Mouse (Mus musculus): ENCODE data around the gene Aaas.

GRCm38 (mm10) chr15:102395061-102395460 is 44.5 kb upstream of the Aaas start:
- TF ChIP-seq GATA1 (IDR thresholded peaks at IDR 0.05; ENCODE audit: borderline replicate concordance, low read length): no peak
- TF ChIP-seq FLI1 (IDR thresholded peaks at IDR 0.05; ENCODE audit: low read length): no peak
